Mouse (Mus musculus) cerebellum, adult (tissue): ENCODE data around the gene Tmem102.

Source experiments
- ATAC-seq: cut with Nextera tagmentation; 2 replicates; pipeline ENCODE4 v1.9.2; 2017; ENCODE audit warnings: mild to moderate bottlenecking, moderate library complexity, mixed read lengths; ENCODE audit not compliant: insufficient number of reproducible peaks, low FRiP score, low TSS enrichment

Tmem102 gene

DNA sequence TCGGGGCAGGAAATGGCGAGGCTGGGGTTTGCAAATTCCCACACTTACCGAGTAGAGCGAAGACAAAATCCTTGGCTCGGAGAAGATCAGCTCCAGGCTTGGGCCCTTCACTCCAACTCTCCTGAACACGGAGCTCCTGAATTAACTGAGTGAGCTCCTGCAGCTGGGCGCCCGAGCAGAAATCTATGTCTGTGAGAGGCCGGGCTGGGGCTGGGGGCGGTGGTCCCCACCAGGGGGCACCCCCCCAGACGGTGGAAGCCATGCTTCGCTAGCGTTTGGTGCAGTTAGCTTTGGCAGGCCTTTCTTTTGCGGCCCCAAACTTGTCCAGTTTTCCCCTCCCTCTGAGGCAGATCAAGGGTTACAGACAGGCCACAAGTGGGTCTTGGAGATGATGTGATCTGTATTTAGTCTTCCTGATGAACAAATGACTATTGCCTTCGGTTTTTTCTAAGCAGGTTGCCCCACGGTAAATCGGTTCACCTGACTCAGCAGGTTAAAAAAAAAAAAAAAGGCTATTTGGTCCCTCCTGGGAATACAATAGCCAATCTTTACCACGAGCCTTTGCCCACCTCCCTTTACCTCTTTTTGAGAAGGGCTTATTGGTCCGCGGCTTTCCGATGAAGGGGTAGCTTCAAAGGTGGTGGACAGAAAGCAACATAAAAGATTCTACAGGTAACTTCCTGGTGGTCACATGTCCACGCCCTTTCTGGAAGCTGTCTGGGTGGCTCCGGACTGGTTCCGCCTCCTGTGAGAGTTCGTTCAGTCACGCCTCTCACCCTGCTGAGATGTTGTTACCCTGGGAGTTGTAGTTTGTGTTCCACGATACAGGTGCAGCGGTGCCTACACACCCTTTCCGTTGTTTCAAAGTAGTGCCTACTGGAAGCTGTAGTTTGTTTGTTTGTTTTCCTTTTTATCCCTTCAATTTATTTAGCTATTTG is at the start of gene Tmem102:
Gene Tmem102 (minus strand): TSS at position 653 of the 938 bp plus-strand sequence.
- no peak for ATAC-seq

DNA sequence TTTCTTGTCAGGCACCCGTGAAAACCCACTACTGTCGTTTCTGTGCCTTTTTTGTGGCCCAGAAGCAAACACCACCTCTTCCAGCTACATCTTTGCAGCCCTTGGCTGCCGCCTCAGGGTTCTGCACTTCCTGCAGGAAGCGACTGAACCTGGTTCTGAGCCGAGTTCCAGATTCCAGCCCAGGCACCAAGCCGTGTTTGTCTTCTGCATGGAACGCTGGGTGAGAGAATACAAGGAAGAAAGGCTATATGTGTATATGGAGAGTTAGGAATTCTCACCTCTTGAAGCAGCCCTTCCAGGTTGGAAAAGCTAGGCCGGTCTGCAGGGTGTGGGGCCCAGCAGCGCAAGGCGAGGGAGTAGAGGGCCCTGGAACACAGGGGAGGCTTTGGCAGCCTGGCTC is 49.3 kb upstream of the Tmem102 start:
- no peak for ATAC-seq

DNA sequence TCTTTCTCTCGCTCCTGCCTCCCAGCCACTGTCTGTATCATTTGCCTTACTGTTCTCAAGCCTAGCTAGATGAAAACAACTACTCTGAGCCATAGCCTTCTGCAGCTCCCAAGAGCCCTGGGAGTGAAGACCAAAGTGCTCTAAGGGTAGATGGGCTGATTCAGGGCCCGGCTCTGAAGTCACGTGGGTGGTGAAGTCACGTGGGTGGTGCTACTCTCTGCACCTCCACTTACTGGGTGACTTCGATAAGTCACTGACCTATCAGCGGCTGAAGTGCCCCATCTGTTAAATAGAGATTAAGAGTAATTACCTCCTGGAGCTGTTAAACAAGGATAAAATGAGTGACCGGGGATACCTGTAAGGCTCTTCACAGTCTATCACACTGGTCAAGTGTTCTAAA is 48.6 kb upstream of the Tmem102 start:
- no peak for ATAC-seq

DNA sequence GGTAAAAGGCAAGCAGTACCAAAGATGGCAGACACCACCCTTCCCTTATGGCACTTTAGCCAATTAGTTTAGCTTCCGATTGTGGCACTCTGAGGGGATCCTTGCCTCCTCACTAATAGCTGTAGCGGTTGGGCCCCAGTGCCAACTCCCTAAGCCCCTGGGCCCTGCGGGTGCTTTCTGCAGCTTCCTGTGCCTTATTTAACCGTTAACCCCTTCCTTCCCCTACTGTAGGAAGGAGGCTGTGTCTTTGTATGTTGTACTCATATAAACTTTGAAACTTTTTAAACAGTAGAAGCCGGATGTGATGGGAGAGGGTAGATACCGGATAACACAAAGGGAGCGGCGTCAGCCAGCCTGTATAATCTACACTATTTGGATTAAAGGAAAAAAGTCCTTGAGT is 45.3 kb upstream of the Tmem102 start:
- no peak for ATAC-seq

DNA sequence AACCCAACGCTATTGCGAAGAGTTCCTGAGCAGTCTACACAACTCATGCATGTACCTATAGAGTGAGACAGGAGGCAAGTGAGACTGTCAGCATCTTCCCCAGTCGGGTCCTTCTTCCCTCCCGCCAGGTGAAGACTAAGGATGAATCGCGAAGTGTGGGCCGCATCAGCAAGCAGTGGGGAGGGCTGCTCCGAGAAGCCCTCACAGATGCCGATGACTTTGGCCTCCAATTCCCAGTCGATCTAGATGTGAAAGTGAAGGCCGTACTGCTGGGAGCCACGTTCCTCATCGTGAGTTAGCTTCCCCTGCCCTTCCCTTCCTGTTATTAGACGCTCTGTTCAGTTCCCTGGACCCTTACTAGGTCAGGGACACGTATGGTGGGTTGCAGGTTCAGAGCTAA is 44.5 kb upstream of the Tmem102 start:
- no peak for ATAC-seq

DNA sequence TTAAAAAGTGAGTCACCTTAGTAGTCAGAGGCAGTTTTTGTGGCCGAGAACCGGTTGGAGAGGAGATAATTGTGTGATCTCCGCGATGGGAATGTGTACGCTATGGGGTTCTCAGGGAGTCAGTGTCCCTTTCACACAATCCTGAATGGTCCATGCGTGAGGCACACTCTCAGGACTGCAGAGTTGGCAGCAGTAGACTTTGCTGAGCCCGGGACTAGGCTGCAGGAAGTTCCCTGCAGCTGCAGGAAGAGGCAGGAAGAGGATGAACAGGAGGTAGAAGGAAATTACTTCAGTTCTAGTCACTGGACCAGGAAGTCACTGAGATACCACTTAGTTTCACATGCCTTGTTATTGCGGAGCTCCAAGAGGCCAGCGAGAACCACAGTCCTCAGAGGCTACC is 43.7 kb upstream of the Tmem102 start:
- no peak for ATAC-seq

DNA sequence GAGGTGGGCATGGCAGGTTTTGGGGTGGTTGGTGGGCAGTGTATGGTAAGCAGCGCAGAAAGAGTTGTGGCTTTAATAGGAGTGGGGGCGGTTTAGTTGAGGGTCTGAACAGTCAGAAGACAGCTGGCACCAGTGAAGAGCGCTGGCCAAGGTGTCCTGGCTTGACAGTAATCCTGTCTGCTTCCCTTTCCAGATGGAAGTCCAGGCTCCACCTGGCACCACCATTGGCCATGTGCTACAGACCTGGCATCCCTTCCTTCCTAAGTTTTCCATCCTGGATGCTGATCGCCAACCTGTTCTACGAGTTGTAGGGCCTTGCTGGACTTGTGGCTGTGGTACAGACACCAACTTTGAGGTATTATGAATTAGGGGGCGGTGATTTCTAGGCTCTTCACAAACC is 42.6 kb upstream of the Tmem102 start:
- no peak for ATAC-seq

DNA sequence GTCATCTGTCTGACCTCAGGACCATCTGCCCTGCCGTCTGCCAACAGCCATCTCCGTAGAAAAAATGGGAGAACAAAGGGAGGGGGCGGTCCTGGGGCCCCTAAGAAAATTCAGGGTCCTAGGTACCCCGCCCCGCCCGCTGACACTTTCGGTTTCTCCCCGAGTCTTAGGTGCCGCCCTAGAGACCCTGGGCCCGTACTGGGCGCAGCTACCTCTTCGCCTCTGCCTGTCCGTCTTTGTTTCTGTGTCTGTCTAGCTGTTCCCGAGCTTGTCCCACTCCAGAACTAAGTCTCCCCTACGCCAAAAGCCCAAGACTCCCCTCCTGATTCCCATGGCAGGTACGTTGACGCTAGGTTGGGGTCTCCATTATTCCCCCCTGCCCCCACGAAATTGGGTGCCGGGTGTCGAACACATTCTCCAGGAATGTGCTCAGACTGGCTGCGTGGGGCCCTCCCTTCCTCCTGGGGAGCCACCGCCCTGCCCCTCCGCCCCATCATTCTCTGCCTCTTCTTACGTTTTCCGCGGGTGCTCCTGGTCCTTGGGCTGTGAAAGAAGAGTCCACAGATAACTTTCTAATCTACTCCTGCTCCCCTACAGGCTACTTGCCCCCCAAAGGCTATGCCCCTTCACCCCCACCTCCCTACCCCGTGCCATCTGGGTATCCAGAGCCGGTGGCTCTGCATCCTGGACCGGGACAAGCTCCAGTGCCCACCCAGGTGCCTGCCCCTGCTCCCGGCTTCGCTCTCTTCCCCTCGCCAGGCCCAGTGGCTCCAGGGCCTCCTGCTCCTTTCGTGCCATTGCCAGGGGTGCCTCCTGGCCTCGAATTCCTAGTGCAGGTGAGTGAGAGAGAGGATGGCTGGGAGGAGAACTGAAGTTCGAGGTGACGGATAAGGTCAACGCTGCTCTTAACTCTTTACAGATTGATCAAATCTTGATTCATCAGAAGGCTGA is 41.6 kb upstream of the Tmem102 start:
- no peak for ATAC-seq

DNA sequence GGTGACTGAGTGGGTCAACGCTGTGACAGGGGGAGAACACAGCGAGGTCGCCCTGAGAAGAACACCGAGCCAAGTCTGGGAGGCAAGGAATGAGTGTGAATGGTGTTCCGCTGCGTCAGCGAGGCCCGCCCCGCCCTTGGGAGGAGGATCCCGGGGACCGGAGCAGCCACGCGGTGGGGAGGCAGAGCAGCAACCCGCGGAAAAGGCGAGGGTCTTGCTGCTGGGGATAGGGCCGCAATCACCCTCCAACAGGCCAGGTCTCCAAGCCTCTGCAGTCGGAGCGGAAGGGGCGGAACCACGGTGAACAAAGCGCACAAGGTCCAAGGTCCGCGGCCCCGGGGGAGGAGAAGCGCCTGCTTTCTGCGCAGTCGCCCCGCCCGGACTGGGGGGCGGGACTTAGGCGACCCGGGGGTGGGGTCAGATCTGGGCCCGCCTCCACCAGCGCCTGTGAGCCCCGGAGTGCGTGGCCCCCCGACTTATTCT is 40.8 kb upstream of the Tmem102 start, which contains the start of gene Plscr3:
Gene Plscr3 (plus strand): TSS at position 179 of the 483 bp plus-strand sequence.
- ATAC-seq, result peak; percentile 78

DNA sequence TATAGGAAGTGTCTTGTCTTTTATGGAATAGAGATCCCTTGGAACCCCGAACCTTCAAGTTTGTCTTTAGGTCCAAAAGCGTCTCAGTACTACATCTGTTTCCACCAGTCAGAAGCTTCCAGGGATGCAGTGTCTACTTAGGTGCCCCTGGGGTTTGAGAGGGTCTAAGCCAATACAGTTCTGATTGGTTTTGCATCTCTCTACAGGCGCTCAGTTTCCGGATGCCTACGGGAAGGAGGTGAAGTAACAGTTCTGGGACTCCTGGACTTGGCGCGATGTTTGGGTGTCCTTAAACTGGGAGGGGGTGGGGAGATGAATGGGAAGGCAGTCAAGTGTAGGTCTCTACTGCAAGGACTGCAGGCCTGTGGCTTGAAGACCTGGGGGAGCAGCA is 33.3 kb upstream of the Tmem102 start:
- ATAC-seq, result no peak

DNA sequence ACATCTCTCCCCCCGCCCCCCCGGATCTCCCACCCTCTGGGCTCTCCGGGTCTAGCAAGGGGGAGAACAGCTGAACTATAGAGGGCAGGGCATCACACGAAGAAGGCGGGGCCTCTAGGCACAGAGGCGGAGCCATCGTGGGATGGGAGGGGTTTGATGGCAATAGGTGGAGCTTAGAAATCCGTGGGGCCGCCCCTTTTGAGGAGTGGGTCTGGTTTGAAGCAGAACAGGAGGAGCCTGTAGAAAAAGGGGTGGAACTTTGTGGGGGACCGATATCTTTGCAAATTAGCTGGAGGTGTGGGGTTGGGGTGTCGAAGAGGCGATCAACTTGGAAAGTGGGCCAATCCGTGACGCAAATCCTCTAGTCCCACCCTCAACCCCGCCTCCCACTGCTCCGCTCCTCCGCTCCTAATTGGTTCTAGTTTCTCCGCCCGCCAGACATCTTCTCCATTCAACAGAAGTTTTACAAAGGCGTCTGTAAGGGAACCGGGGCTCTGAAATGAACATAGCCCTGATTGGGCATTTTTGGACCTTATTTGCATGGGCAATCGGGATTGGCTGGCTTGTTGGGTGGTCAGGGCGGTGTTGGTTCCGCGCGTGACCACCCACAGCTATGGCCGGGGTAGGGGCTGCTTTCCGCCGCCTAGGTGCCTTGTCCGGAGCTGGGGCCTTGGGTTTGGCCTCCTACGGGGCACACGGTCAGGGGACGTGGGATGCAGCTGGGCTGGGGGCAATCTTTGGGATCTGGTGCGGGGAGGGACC is 32.7 kb upstream of the Tmem102 start, which contains the start of gene Tmem256:
Gene Tmem256 (plus strand): TSS at position 563 of the 762 bp plus-strand sequence.
- peak; percentile 92 for ATAC-seq

DNA sequence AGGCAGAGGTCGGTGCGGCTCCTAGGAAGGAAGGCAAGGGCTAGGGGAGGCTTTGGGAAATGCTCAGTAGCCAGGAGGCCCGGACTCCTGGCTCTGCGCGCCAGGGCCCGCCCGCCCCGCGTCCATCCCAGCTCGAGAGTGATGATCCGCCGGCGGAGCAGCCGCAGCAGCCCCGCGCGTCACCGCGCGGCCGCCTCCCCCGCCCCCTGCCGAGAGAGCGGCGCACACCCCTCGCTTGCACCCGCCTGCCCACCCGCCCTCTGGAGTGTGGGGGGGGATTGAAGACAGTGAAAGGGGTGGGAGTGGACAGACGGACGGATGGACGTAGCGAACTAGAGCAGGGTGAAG is 32.2 kb upstream of the Tmem102 start, which contains the start of gene Nlgn2:
Gene Nlgn2 (minus strand): TSS at position 181 of the 348 bp plus-strand sequence.
- peak; percentile 28; the same call in 1 of the 2 replicates for ATAC-seq

DNA sequence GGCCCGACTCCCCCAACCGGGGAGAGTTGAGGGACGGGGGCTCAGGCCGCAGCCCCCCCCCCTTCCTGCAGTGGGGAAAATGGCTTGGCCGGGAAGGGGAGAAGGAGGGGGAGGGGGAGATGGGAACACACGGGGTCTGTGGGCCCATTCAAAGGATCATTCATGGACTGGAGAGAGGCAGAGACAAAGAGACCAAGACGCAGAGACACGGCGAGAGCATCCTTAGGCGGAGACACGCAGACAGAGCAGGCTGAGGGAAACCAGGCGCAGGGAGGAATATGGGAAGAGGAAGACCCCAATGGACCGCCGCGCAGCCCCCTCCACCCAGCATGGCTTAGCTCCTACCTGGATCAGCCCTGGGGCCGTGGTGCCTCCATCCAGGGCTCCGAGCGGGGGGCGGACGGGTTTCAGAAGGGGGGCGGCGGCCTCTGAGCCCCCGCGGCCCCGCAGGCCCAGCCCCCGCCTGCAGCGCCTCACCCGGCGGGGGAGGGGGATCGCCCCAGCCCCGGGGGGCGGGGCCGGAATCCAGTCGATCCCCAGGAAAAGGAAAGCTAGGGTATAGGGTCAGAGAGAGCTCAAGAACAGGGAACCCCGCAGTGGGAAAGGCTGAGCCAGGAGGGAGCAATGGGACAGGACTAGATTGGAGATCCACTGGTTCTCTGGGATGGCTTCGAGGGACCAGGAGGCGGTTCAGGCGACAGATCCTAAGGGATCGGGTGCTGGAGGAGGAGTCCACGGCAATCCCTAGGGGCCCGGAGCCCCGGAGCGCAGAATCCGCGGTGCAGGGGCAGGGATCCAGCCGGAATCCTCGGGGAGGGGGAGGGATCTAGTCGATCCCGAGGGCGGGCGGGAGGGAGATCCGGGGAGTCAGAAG is 31.5 kb upstream of the Tmem102 start:
- no peak for ATAC-seq

DNA sequence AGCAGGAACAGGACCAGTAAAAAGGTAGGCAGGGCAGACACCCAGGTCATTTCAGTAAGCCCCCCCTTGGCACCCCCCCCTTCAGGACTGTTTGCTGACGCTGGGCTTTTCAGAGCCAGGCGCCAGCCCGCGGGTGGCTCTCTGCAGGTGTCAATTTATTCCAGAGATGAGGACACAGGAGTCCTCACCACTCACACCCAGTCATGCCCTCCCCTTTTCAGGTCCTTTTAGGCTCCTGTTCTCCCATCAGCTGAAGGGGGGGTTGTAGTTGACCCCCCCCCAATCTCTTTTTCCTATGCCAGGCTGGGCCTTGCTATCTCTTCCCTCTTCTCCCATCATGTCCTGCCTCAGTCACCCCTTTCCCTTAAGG is 30.5 kb upstream of the Tmem102 start:
- no peak for ATAC-seq

DNA sequence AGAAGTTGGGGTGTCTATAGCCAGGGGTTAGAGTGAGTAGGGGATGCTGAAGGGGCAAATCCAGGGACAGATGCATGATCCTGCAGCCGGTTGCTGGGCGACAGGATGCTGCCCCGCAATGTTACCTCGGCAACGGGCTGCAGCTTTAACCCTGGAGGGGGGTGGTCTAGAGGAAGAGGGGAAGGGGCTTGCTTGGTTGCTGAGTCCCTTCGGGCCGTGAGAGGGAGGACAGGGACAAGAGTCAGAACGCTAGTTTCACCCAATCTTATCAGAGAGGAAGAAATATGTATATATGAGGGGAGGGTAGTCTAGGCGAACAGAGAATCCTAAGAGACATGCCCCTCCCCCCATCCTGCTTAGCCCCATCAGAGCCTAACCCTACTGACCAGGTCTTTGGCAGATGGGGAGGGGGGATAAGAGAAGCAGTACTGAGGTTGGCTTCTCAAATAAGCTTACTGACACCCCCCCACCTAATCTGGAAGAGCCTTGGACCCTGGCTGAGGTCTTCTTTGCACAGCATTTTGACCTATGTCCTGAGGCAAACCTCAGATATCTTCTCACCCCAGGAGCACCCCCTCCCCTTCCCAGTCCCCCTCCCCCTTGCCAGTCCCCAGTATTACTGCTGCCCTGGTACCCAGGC is 30.0 kb upstream of the Tmem102 start:
- ATAC-seq, result no peak

DNA sequence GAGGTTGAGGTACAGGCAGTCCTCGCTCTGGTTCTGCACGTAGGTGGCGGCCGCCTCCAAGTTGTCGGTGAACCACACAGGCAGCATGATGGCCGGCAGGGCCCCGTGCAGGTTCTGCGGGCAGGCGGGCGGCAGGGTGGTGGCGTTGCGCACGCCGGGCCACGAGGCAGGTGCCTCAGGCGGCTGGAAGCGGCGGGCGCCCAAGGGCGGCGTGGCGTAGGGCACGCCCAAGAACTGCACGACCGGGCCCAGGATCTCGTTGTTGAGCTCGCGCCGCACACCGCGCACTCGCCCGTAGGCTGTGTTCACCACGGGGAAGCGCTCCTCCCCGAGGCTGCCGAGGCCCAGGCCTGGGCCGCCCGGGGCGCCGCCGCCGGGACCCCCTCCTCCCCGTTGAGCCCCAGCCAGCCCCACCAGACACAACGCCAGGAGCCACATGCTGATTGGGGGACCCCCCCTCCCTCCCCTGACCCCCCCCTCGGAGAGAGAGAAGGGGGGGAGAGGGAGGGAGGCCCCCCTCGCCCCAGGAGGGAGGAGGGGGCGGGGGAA is 28.7 kb upstream of the Tmem102 start:
- ATAC-seq, result no peak

DNA sequence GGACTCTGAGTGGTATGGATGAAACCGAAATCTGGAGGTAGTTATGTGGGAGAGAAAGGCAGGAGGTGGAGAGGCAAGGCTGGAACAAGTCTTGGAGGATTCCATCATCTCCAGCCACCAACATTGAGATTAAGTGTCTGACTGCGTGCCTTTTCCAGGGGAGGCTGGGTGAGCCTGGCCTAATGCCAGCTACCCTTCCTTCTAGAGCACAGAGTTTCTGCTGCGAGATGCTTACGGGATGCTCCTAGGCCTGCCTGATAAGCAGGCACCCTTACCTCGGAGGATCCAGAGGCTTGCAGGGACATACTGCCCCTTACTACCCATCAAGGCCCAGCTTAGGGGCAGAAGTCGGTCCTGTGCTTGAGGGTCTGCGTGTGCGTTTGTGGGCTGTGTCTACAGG is 28.1 kb upstream of the Tmem102 start:
- ATAC-seq, result no peak

DNA sequence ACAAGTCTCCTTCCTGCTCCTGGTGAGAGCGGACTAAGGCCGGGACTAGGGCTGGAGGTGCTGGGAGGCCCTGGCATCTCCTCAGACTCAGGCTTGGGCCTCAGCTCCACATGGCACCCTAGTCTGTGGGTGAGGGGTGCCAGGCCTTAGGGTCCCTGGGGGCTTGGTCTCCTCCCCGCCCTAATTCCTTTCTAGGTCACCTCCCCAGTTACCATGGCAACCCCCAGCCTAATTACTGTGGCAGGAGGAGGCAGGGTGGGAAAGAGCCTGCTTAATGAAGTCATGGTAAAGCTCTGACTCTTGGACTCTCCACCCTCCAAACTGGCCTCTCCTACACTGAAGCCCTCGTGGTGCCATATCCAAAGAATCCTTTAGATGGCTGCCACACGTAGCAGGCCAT is 23.4 kb upstream of the Tmem102 start:
- no peak for ATAC-seq
